ENCODE assay signal across 21 mouse cellular contexts in genomic region chr4:47933526-47933925, GRCm38 (mm10).
"Had no signal": no experiment of that assay in that cellular context is flagged by ENCODE, and none has a peak within 500 bp of the region (broad histone marks: within the 10 kb centered on the region; RNA-seq: fewer than 3 reads in every experiment).

No protein-coding gene starts in this region.

- H3K4me1 ChIP-seq: lung, embryonic 15.5 days; megakaryocyte, embryonic 14.5 days; midbrain, embryonic 12.5 days; neural tube, embryonic 13.5 days; neural tube, embryonic 15.5 days had no signal

- ATAC-seq: liver, postnatal 0 days; lung, postnatal 0 days; midbrain, embryonic 16.5 days had no signal

- H3K27me3 ChIP-seq: lung, embryonic 15.5 days; megakaryocyte, embryonic 14.5 days; midbrain, embryonic 12.5 days; neural tube, embryonic 13.5 days; neural tube, embryonic 15.5 days had no signal

- H3K4me2 ChIP-seq: lung, embryonic 15.5 days; midbrain, embryonic 12.5 days; neural tube, embryonic 13.5 days; neural tube, embryonic 15.5 days had no signal

- DNase-seq: liver, postnatal 0 days; lung, adult 2 months; lung, postnatal 14 days; lung, postnatal 36 days; midbrain, embryonic 14.5 days; retina, postnatal 1 day; right cerebral cortex, postnatal 25 days; right cerebral cortex, postnatal 4 days; spleen, adult 18-20 months; thymus, adult 18-20 months; thymus, postnatal 14 days; thymus, postnatal 36 days had no signal

- H3K9me3 ChIP-seq: lung, embryonic 15.5 days; midbrain, embryonic 12.5 days; neural tube, embryonic 13.5 days; neural tube, embryonic 15.5 days had no signal

- H3K9ac ChIP-seq: liver, postnatal 0 days; lung, embryonic 15.5 days; midbrain, embryonic 12.5 days; neural tube, embryonic 13.5 days; neural tube, embryonic 15.5 days had no signal

- H3K4me3 ChIP-seq: lung, embryonic 15.5 days; megakaryocyte, embryonic 14.5 days; midbrain, embryonic 12.5 days; myocyte; neural tube, embryonic 13.5 days; neural tube, embryonic 15.5 days had no signal

- H3K27ac ChIP-seq: lung, embryonic 15.5 days; macrophage; midbrain, embryonic 12.5 days; neural tube, embryonic 13.5 days; neural tube, embryonic 15.5 days had no signal

- H3K36me3 ChIP-seq: lung, embryonic 15.5 days; midbrain, embryonic 12.5 days; neural tube, embryonic 13.5 days; neural tube, embryonic 15.5 days had no signal
